ENCODE assay signal across 32 mouse cellular contexts in the genomic region with DNA sequence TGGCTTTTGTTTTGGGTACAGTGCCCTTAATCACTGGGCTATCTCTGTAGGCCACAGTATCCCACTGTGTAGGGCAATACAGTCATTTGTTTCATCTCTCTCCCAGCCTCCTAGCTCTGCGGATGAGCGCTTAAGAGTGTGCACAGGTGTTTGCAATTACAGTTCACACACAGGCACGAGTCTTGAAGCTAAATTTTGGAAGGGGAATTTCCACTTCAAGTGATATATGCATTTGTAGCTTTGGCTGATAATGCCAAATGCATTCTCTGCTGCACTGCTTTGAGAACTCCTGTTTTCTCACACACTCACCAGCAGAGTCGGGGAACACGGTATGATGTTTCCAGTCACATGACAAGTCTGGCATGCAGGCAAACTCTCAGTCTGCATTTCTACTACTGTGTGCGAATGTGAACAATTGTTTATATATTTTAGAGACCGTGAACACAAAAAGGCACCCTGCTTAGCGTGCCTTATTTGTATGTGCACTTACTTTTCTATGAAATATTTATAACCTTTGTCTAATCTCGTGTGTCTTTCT. TPM values are rescaled to one million over a fixed set of nuclear protein-coding genes. Genes with fewer than 3 reads are reported as not detected.
DNase-seq lines count a peak whose midpoint lies in the region; ATAC-seq and TF ChIP-seq lines count a peak whose summit lies in the region.
"Had no signal": no experiment of that assay in that cellular context is flagged by ENCODE, and none has a peak within 500 bp of the region (broad histone marks: within the 10 kb centered on the region; RNA-seq: fewer than 3 reads in every experiment).

No protein-coding gene starts in this region.

- no peak for TF ChIP-seq POLR2A in brain, embryonic 14.5 days (IDR thresholded peaks at IDR 0.05; ENCODE audit: borderline replicate concordance, extremely low read depth, insufficient read depth, insufficient read length, poor library complexity, severe bottlenecking)

- H3K9me3 ChIP-seq in hindbrain, embryonic 16.5 days (ENCODE audit: control insufficient read depth, low read length): no peaks in the 10 kb centered on the region
- no peaks in the 10 kb centered on the region for H3K9me3 ChIP-seq in hindbrain, embryonic 10.5 days
- no peaks in the 10 kb centered on the region for H3K9me3 ChIP-seq in midbrain, embryonic 15.5 days
- H3K9me3 ChIP-seq in midbrain, embryonic 14.5 days (ENCODE audit: control insufficient read depth, low read length): no peaks in the 10 kb centered on the region
- H3K9me3 ChIP-seq: embryonic facial prominence, embryonic 13.5 days; forebrain, embryonic 12.5 days; G1E; heart, embryonic 13.5 days had no signal

- H3K4me2 ChIP-seq in hindbrain, embryonic 16.5 days (ENCODE audit: low read length): no peak overlapping the region
- H3K4me2 ChIP-seq in midbrain, embryonic 15.5 days: no peak overlapping the region
- H3K4me2 ChIP-seq in midbrain, embryonic 14.5 days (ENCODE audit: low read length): no peak overlapping the region
- H3K4me2 ChIP-seq: embryonic facial prominence, embryonic 13.5 days; forebrain, embryonic 12.5 days; heart, embryonic 13.5 days had no signal

- H3K9ac ChIP-seq in hindbrain, embryonic 16.5 days (ENCODE audit: low read depth, low read length): no peak overlapping the region
- H3K9ac ChIP-seq in midbrain, embryonic 15.5 days: no peak overlapping the region
- H3K9ac ChIP-seq in midbrain, embryonic 14.5 days (replicated peaks; ENCODE audit: low read length): no peak overlapping the region
- H3K9ac ChIP-seq: embryonic facial prominence, embryonic 13.5 days; forebrain, embryonic 12.5 days; heart, embryonic 13.5 days; liver, embryonic 14.5 days had no signal

- H3K4me1 ChIP-seq in hindbrain, embryonic 16.5 days (ENCODE audit: control insufficient read depth, insufficient read depth, low read depth, low read length): 0 out of 2 replicates have a peak, but pooled peaks cover 2% of the 10 kb centered on the region
- H3K4me1 ChIP-seq in hindbrain, embryonic 10.5 days (replicated peaks): no peaks in the 10 kb centered on the region
- no peaks in the 10 kb centered on the region for H3K4me1 ChIP-seq in midbrain, embryonic 15.5 days
- no peaks in the 10 kb centered on the region for H3K4me1 ChIP-seq in midbrain, embryonic 14.5 days (ENCODE audit: control insufficient read depth, insufficient read depth, low read length)
- H3K4me1 ChIP-seq: forebrain, embryonic 12.5 days; heart, embryonic 13.5 days had no signal

- WGBS in hindbrain, embryonic 16.5 days: 55% methylated on average over 9 of the region's 9 CpGs
- 66% methylated on average over 9 of the region's 9 CpGs for WGBS in hindbrain, embryonic 10.5 days
- WGBS in midbrain, embryonic 15.5 days: 61% methylated on average over 9 of the region's 9 CpGs
- WGBS in midbrain, embryonic 14.5 days: 63% methylated on average over 9 of the region's 9 CpGs

- H3K27ac ChIP-seq in hindbrain, embryonic 16.5 days (ENCODE audit: low read depth, low read length): no peak overlapping the region
- no peak overlapping the region for H3K27ac ChIP-seq in hindbrain, embryonic 10.5 days
- H3K27ac ChIP-seq in midbrain, embryonic 15.5 days: no peak overlapping the region
- H3K27ac ChIP-seq in midbrain, embryonic 14.5 days (replicated peaks; ENCODE audit: low read depth, low read length): no peak overlapping the region
- H3K27ac ChIP-seq: embryonic facial prominence, embryonic 13.5 days; forebrain, embryonic 12.5 days; heart, embryonic 13.5 days; left cerebral cortex, adult 2 months; liver, embryonic 14.5 days; macrophage; stomach, postnatal 0 days had no signal

- no peaks in the 10 kb centered on the region for H3K27me3 ChIP-seq in hindbrain, embryonic 16.5 days (replicated peaks; ENCODE audit: control insufficient read depth, insufficient read depth, low read length)
- no peaks in the 10 kb centered on the region for H3K27me3 ChIP-seq in hindbrain, embryonic 10.5 days (ENCODE audit: insufficient read depth, poor library complexity, severe bottlenecking)
- H3K27me3 ChIP-seq in midbrain, embryonic 15.5 days (replicated peaks): no peaks in the 10 kb centered on the region
- H3K27me3 ChIP-seq in midbrain, embryonic 14.5 days (ENCODE audit: control insufficient read depth, insufficient read depth, low read length): no peaks in the 10 kb centered on the region
- H3K27me3 ChIP-seq: embryonic facial prominence, embryonic 13.5 days; forebrain, embryonic 12.5 days; heart, embryonic 13.5 days had no signal

- peak; percentile 18 for DNase-seq in embryo, embryonic 11 days
- DNase-seq in embryo, embryonic 9.5 days (ENCODE audit: extremely low spot score): no peak
- DNase-seq in hindbrain, embryonic 10.5 days (ENCODE audit: low spot score): no peak
- DNase-seq in midbrain, embryonic 14.5 days: no peak
- peak; percentile 22 for DNase-seq in brain, embryonic 14.5 days (ENCODE audit: low read depth)
- DNase-seq in frontal cortex, postnatal 10 days (ENCODE audit: low spot score in 2 of 2): no peak
- DNase-seq: adrenal gland, postnatal 10 days; cerebellum, adult 11-12 months; cerebellum, adult 9-11 months; heart, postnatal 10 days; kidney, adult 9 months; kidney, postnatal 14 days; liver; lung, adult 2 months; lung, postnatal 10 days; right cerebral cortex, postnatal 4 days; thymus, adult 18-20 months; thymus, postnatal 25 days had no signal

- H3K36me3 ChIP-seq in hindbrain, embryonic 16.5 days (ENCODE audit: control insufficient read depth, insufficient read depth, low read length): no peaks in the 10 kb centered on the region
- no peaks in the 10 kb centered on the region for H3K36me3 ChIP-seq in hindbrain, embryonic 10.5 days
- no peaks in the 10 kb centered on the region for H3K36me3 ChIP-seq in midbrain, embryonic 15.5 days (replicated peaks)
- no peaks in the 10 kb centered on the region for H3K36me3 ChIP-seq in midbrain, embryonic 14.5 days (ENCODE audit: control insufficient read depth, insufficient read depth, low read length)
- H3K36me3 ChIP-seq: embryonic facial prominence, embryonic 13.5 days; forebrain, embryonic 12.5 days; G1E; heart, embryonic 13.5 days had no signal

- TF ChIP-seq CTCF in brain, embryonic 14.5 days (IDR thresholded peaks at IDR 0.05; ENCODE audit: borderline replicate concordance, extremely low read depth, insufficient read depth, insufficient read length): no peak

- peak; percentile 49; the same call in 1 of the 2 replicates for ATAC-seq in hindbrain, embryonic 16.5 days
- peak; percentile 83 for ATAC-seq in midbrain, embryonic 15.5 days (replicated peaks)
- no peak for ATAC-seq in midbrain, embryonic 14.5 days (ENCODE audit: low FRiP score, low TSS enrichment)
- ATAC-seq: intestine, postnatal 0 days; Patski had no signal

- no peak overlapping the region for H3K4me3 ChIP-seq in hindbrain, embryonic 16.5 days (ENCODE audit: low read length)
- H3K4me3 ChIP-seq in hindbrain, embryonic 10.5 days: no peak overlapping the region
- no peak overlapping the region for H3K4me3 ChIP-seq in midbrain, embryonic 15.5 days
- H3K4me3 ChIP-seq in midbrain, embryonic 14.5 days (replicated peaks; ENCODE audit: low read depth, low read length): no peak overlapping the region
- H3K4me3 ChIP-seq: embryonic facial prominence, embryonic 13.5 days; erythroblast, embryonic 14.5 days; forebrain, embryonic 12.5 days; heart, embryonic 13.5 days; left cerebral cortex, adult 2 months had no signal

RNA-seq across cellular contexts. Expression of gene Mrap2, which starts 22.1 kb away (rescaled TPM):
- polyA plus RNA-seq in hindbrain, embryonic 16.5 days (2015; fragmentation: Nextera tagmentation; extraction: Ambion mirVana): 5.1 and 6.7 TPM in 2 replicates
- not detected in 2 replicates for polyA plus RNA-seq in hindbrain, embryonic 10.5 days (2016; fragmentation: Nextera tagmentation; extraction: Ambion mirVana)
- polyA plus RNA-seq in midbrain, embryonic 15.5 days (2015; fragmentation: Nextera tagmentation; extraction: Ambion mirVana): 2.3 TPM in 2 replicates
- 0.89 and 1.6 TPM in 2 replicates for polyA plus RNA-seq in midbrain, embryonic 14.5 days (2014; fragmentation: Nextera tagmentation; extraction: Ambion mirVana)
- 0.54 and 0.92 TPM in 2 replicates for polyA plus RNA-seq in brain, embryonic 14.5 days (2012; rRNA removed)
- polyA plus RNA-seq: erythroblast, embryonic 14.5 days; G1E; heart, embryonic 13.5 days; liver, embryonic 14.5 days; macrophage; Patski; spleen, adult 2 months had no signal

Comparison
In these comparisons a context has a peak if more than half of its experiments do, and no peak if none do; other contexts are left out.
1. DNase-seq: peak in embryo, embryonic 11 days (single experiment) and brain, embryonic 14.5 days (single experiment); none in embryo, embryonic 9.5 days (single experiment), hindbrain, embryonic 10.5 days (single experiment), midbrain, embryonic 14.5 days (single experiment) and frontal cortex, postnatal 10 days (0 of 2).